Mouse (Mus musculus) heart, embryonic 16.5 days (tissue): ENCODE measurements around the gene Trpv2. TPM values are rescaled to one million over a fixed set of nuclear protein-coding genes. Genes with fewer than 3 reads are reported as not detected.

Source experiments
- ATAC-seq: fragments of 200-750 bp; cut with Nextera tagmentation; replicated peaks from 2 replicates; pipeline ENCODE4 v1.8.0; 2017; ENCODE audit warnings: moderate number of reproducible peaks; ENCODE audit not compliant: insufficient read depth, low FRiP score; ENCODE audit errors: extremely low read depth
- H3K27ac ChIP-seq: fragments of 300-500 bp; sonication (generic); 2 replicates; pipeline ENCODE4 v1.5.1; 2014; ENCODE audit warnings: mild to moderate bottlenecking, low read length, control low read depth, moderate library complexity
- H3K27me3 ChIP-seq: fragments of 300-500 bp; sonication (generic); 2 replicates; pipeline ENCODE4 v1.6.1; 2014; ENCODE audit warnings: low read length, mixed read lengths; ENCODE audit not compliant: control insufficient read depth, insufficient read depth
- H3K36me3 ChIP-seq: fragments of 300-500 bp; sonication (generic); 2 replicates; pipeline ENCODE4 v1.6.1; 2014; ENCODE audit not compliant: control insufficient read depth, insufficient read depth
- H3K4me1 ChIP-seq: fragments of 300-500 bp; sonication (generic); 2 replicates; pipeline ENCODE4 v1.6.1; 2014; ENCODE audit warnings: low read length, mixed read lengths; ENCODE audit not compliant: control insufficient read depth, insufficient read depth
- H3K4me2 ChIP-seq: fragments of 300-500 bp; sonication (generic); 2 replicates; pipeline ENCODE4 v1.6.1; 2014; ENCODE audit warnings: low read depth, mild to moderate bottlenecking, control low read depth, low read length
- H3K4me3 ChIP-seq: fragments of 300-500 bp; sonication (generic); 2 replicates; pipeline ENCODE4 v1.5.1; 2014; ENCODE audit warnings: mild to moderate bottlenecking, control low read depth, low read length
- H3K9ac ChIP-seq: fragments of 300-500 bp; sonication (generic); 2 replicates; pipeline ENCODE4 v1.6.1; 2014; ENCODE audit warnings: low read length, control low read depth
- H3K9me3 ChIP-seq: fragments of 300-500 bp; sonication (generic); replicated peaks from 2 replicates; pipeline ENCODE4 v1.6.1; 2016; ENCODE audit warnings: low read length; ENCODE audit not compliant: control insufficient read depth
- WGBS: fragments of 180-500 bp; shearing (Covaris S2); extraction: QIAGEN DNeasy Blood & Tissue Kit; methylation state at CpG from one replicate; pipeline ENCODE4 v1.1.7; 2014; 5-methylcytosine and 5-hydroxymethylcytosine counted together
- polyA plus RNA-seq: library from polyadenylated mRNA; unstranded; fragments of >200 nt; fragmentation: Nextera tagmentation; extraction: Ambion mirVana; gene quantifications from 2 replicates; pipeline ENCODE4 v1.2.1, GENCODE M21; 2015

The Trpv2 gene
- polyA plus RNA-seq, 1 experiment from 2014 or later, result 6.8 TPM

DNA sequence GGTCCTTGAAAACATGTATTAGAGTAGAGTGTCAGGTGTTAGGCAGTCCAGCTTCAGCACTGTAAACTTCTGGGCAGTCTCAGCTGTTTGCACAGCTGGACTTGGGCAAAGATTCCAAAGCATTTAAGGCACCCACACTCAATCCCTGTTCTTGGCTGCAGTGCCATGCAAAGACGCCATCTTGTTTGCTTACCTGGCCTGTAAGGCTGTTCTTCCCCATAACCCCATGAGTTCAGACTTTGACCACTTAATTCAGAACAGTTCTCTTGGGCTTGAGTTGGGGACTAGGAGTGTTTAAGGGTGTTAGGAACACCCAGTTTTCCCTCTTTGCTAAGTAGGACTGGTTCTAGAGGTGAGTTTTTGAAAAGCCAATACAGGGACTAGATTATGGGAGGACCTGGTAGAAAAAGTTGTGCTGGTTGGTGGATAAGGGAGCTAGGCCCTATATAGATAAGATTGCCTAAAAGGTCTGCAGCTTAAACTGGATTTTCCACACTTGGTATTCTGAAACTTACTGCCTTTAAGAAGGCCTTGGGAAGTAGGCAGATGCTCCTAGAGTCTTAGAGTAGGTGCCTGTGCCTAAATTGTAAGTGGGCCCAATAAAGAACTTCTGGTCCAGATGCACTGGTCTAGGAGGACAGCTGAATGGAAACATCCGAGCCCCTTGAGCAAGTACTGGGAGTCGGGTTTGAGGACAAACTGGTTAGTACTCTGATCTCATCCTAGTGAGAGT lies 30.8 kb downstream of the Trpv2 start:
- Histone ChIP-seq H3K4me1 (peaks cover 17% of the 10 kb centered on the region), H3K9ac (peak overlapping the region; percentile 36), H3K36me3 (peaks cover 35% of the 10 kb centered on the region), H3K4me2 (peak overlapping the region; percentile 79), H3K9me3 (no peaks in the 10 kb centered on the region), H3K27ac (peak overlapping the region; percentile 9; the same call in 1 of the 2 replicates), H3K4me3 (no peak overlapping the region), H3K27me3 (no peaks in the 10 kb centered on the region)
- no peak for ATAC-seq
- WGBS, result 29% methylated on average over 3 of the region's 3 CpGs

- H3K27me3 ChIP-seq, result no peaks in the 10 kb centered on the region
- peak overlapping the region; percentile 36 for H3K9ac ChIP-seq
- no peaks in the 10 kb centered on the region for H3K9me3 ChIP-seq
- peaks cover 17% of the 10 kb centered on the region for H3K4me1 ChIP-seq
- ATAC-seq, result no peak
- 48% methylated on average over 10 of the region's 10 CpGs for WGBS
- no peak overlapping the region for H3K4me3 ChIP-seq
- no peak overlapping the region for H3K4me2 ChIP-seq
- peaks cover 35% of the 10 kb centered on the region for H3K36me3 ChIP-seq
- no peak overlapping the region; the same call in 1 of the 2 replicates for H3K27ac ChIP-seq
Observed at GRCm38 (mm10) chr11:62605619-62606298, 31.5 kb downstream of the Trpv2 start.

GRCm38 (mm10) chr11:62606299-62607169 lies 32.2 kb downstream of the Trpv2 start:
- Histone ChIP-seq H3K36me3 (peaks cover 35% of the 10 kb centered on the region), H3K4me1 (peaks cover 17% of the 10 kb centered on the region), H3K27ac (no peak overlapping the region), H3K4me2 (no peak overlapping the region), H3K9me3 (no peaks in the 10 kb centered on the region), H3K9ac (no peak overlapping the region), H3K4me3 (no peak overlapping the region), H3K27me3 (no peaks in the 10 kb centered on the region)
- ATAC-seq, result no peak
- 53% methylated on average over 10 of the region's 10 CpGs for WGBS

- H3K4me2 ChIP-seq, result no peak overlapping the region
- H3K9me3 ChIP-seq, result no peaks in the 10 kb centered on the region
- peaks cover 17% of the 10 kb centered on the region for H3K4me1 ChIP-seq
- peaks cover 39% of the 10 kb centered on the region for H3K36me3 ChIP-seq
- no peak overlapping the region for H3K9ac ChIP-seq
- H3K4me3 ChIP-seq, result no peak overlapping the region
- H3K27me3 ChIP-seq, result no peaks in the 10 kb centered on the region
- no peak for ATAC-seq
- H3K27ac ChIP-seq, result no peak overlapping the region
- 56% methylated on average over 10 of the region's 10 CpGs for WGBS
Observed at GRCm38 (mm10) chr11:62607170-62607951, 33.1 kb downstream of the Trpv2 start.

- Histone ChIP-seq H3K4me2 (no peak overlapping the region), H3K9ac (no peak overlapping the region), H3K4me3 (no peak overlapping the region), H3K27ac (no peak overlapping the region), H3K27me3 (no peaks in the 10 kb centered on the region), H3K36me3 (peaks cover 39% of the 10 kb centered on the region), H3K4me1 (peaks cover 17% of the 10 kb centered on the region), H3K9me3 (no peaks in the 10 kb centered on the region)
- no peak for ATAC-seq
- 100% methylated on average over 1 of the region's 1 CpGs for WGBS
Observed at GRCm38 (mm10) chr11:62607952-62608201, 33.6 kb downstream of the Trpv2 start.

- no peak overlapping the region for H3K9ac ChIP-seq
- no peaks in the 10 kb centered on the region for H3K27me3 ChIP-seq
- ATAC-seq, result no peak
- H3K36me3 ChIP-seq, result peaks cover 36% of the 10 kb centered on the region
- H3K4me1 ChIP-seq, result peaks cover 19% of the 10 kb centered on the region
- WGBS, result 70% methylated on average over 10 of the region's 10 CpGs
- no peak overlapping the region for H3K4me3 ChIP-seq
- H3K4me2 ChIP-seq, result no peak overlapping the region
- no peak overlapping the region for H3K27ac ChIP-seq
- H3K9me3 ChIP-seq, result no peaks in the 10 kb centered on the region
Observed at GRCm38 (mm10) chr11:62608826-62609675, 34.8 kb downstream of the Trpv2 start.

GRCm38 (mm10) chr11:62610304-62610703 lies 36.0 kb downstream of the Trpv2 start:
- peaks cover 10% of the 10 kb centered on the region for H3K4me1 ChIP-seq
- ATAC-seq, result no peak
- H3K27ac ChIP-seq, result no peak overlapping the region
- no peaks in the 10 kb centered on the region for H3K9me3 ChIP-seq
- H3K9ac ChIP-seq, result no peak overlapping the region
- no peaks in the 10 kb centered on the region for H3K27me3 ChIP-seq
- no peak overlapping the region for H3K4me2 ChIP-seq
- peaks cover 24% of the 10 kb centered on the region for H3K36me3 ChIP-seq
- 84% methylated on average over 6 of the region's 6 CpGs for WGBS
- no peak overlapping the region for H3K4me3 ChIP-seq

GRCm38 (mm10) chr11:62612604-62613003 lies 38.3 kb downstream of the Trpv2 start:
- H3K4me2 ChIP-seq, result no peak overlapping the region
- no peaks in the 10 kb centered on the region for H3K9me3 ChIP-seq
- H3K27me3 ChIP-seq, result no peaks in the 10 kb centered on the region
- 84% methylated on average over 10 of the region's 10 CpGs for WGBS
- no peak overlapping the region for H3K4me3 ChIP-seq
- no peak overlapping the region for H3K27ac ChIP-seq
- peaks cover 8% of the 10 kb centered on the region for H3K4me1 ChIP-seq
- no peak overlapping the region for H3K9ac ChIP-seq
- H3K36me3 ChIP-seq, result peaks cover 14% of the 10 kb centered on the region
- ATAC-seq, result no peak
